Mouse (Mus musculus): ENCODE data around the gene Ola1.

DNA sequence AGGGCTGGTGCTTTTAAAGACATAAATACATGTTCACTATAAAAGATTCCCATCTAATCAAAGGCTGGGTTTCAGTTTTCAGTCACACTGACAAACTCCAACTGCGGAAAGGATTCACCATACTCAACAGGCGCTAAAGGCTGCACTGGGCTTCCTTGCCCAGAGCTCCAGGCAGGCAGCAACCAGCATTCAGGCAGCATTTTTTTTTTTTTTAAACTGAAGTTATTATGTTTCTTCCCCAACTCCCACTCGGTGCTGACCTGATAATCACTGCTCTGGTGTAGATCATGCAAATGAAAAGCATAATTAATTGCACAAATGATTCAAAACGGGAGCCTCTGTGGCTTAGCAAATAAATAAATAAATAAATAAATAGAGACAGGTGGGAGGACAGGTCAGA lies 49.1 kb upstream of the Ola1 start:
- TF ChIP-seq CTCF (IDR thresholded peaks at IDR 0.05; ENCODE audit: low read depth) (no peak), EP300 (IDR thresholded peaks at IDR 0.05; ENCODE audit: low read depth) (no peak)

Measured in heart, postnatal 0 days (tissue).